Mouse (Mus musculus) left cerebral cortex, postnatal 25 days (tissue): ENCODE results near the gene Bspry. TPM values are rescaled to one million over a fixed set of nuclear protein-coding genes. Genes with fewer than 3 reads are reported as not detected.
A peak's percentile ranks its signal among the peaks of the same experiment; 100 is the strongest.

Experiments used
- DNase-seq, 2 experiments: peaks; one replicate each; pipeline ENCODE4 v3.0.0; 2022; ENCODE audit warnings: low spot score in 2 of 2, mixed read lengths in 1 of 2
- intact Hi-C: fragments of 180-260 bp; cut with DNase I; formaldehyde crosslinking; loops from one replicate; pipeline ENCODE4 v1.15.1; 2025
- total RNA-seq, 2 experiments: library from RNA; stranded (reverse); gene quantifications; 2 replicates each; pipeline ENCODE4 v1.2.3; 2021

Gene Bspry
- under 1 TPM; 0.34 to 0.53 TPM for total RNA-seq

DNA sequence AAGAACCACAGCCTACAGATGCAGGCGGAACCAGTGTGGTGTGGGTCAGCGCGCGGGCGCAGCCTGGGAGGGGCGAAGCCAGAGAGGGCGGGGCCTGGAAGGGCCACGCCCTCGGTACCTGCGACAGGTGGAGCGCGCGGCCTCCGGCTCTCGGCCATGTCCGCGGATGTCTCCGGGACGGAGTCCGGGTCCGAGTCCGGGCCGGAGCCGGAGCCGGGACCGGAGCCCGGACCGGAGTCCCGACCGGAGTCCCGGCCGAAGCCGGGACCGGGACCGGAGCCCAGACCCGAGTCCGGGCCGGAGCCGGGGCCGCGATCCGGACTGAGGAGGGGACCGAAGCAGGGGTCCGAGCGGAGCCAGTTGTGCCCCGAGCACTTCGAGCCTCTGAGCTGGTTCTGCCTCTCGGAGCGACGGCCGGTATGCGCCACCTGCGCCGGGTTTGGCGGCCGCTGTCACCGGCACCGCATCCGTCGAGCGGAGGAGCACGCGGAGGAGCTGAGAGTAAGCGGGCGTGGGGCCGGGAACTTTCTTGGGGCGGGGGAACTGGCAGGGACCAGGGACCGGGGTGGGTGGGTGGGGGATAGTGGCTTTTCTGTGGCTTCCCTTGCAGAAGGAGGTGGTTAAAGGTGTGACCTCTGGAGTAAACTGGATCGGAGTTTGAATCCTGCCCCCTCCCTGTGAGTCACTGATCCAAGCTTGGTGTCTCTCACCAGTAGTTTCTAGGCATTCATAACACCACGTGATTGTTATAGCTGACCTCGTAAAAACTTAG lies at the start of gene Bspry:
Gene Bspry, plus strand, starts transcription at position 117 of the 772 bp plus-strand sequence.
- DNase-seq: no peak
- intact Hi-C loops: no loop called here

GRCm38 (mm10) chr4:62430678-62431077 lies 49.2 kb upstream of the Bspry start:
- DNase-seq: no peak
- intact Hi-C loops: loop anchor here (2.0 kb wide), 1 partner anchor 70 kb away; no protein-coding TSS in a partner anchor

DNA sequence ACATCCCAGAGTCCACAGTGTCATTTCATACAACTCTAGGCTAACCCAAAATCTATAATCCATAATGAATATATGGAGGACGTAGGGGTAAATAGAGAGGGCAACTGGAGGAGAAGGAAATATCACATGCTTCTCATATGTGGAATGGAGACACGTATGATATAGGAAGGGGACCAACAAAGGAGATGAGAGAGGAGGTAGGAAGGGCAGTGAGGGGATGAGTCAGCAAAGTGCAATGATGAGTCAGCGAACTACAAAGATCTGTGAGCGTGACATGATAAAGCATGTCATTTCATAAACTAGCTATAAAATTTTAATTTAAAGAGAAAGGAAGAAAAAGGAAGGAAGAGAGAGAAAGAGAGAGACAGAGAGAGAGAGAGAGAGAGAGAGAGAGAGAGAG lies 48.3 kb upstream of the Bspry start:
- DNase-seq: no peak
- intact Hi-C loops: loop anchor here (2.0 kb wide), 1 partner anchor 69 kb away; no protein-coding TSS in a partner anchor

DNA sequence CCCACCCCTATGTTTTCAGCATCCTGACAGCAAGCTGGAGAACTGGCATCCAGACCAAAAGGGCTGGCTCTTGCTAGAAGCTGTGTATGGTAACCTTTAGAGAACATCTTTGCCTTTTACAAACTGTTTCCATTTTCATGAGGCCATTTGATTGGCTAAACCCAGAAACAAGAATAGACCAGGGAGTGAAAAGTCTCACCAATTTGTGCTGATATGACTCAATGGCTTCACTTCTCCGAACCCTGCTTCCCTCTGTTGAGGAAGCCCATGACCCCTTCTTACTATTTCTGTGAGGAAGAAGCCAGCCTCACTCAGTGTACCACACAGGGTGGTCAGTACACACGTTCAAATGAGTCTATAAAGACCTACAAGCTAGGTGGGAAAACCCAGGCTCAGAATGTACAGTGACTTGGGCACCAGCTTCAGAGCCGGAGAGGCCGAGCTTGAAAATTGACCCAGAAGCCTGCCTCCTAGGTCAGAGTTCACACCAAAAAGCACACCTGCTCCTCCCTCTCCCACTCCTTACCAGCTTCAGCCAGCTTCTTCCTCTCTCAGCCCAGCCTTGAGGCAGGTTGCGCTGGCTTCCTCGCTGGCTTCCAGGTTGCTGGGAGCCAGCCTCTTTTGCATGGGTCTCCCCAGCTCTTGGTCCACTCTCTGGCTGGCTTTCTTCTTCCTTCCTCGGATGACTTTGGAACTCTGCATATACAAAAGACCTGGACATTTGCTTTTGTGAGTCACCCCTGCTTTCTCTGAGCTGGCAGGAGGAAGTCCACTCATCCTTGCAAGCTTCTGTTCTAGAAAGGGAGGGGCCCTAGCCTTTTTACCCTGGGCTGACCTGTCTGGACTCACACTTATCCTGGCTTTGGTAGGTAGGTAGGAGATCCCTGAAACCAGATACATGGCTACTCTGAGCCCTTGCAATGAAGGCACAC lies 45.6 kb upstream of the Bspry start:
- DNase-seq: no peak
- intact Hi-C loops: no loop called here

DNA sequence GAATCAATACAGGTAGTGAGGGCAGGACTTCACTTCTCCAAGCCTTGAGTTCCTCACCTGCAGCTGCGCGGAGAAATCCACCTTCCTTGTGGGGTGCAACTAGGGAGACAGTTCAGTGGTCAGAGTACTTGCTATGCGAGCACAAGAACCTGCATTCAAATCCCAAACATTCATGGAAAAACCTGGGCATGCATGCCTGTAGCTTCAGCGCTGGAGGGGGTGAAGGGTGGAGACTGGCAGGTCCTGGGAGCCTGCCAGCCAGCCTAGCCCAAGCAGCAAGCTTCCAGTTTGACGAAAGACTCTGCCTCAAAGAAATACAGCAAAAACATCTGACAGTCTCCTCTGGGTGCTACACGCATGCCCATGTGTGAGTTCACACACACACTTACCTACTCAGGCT lies 44.8 kb upstream of the Bspry start, which contains the start of gene Rnf183:
Gene Rnf183, minus strand, starts transcription at position 172 of the 400 bp plus-strand sequence.
- intact Hi-C loops: no loop called here
- no peak for DNase-seq

GRCm38 (mm10) chr4:62437256-62437778 lies 42.5 kb upstream of the Bspry start:
- intact Hi-C loops: no loop called here
- no peak for DNase-seq

DNA sequence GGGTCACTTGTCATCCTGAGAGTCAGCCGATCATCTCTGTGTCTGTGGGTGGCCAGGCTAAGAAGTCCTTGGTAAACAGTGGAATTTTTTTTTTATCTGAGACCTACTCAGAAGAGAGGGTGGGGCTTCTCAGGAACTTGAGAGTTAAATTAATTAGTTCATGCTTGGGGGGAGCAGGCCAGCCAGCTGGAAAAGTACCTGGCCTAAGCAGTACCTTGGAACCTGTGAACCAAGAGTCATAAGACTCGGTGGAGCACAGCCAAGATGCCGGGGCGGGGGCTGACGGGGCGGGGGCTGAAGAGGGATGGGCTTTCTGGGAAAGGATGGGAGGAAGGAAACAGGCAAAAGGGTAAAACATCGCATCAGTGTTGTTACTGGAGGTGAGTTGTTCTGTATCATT lies 42.0 kb upstream of the Bspry start:
- no peak for DNase-seq
- intact Hi-C loops: no loop called here

- intact Hi-C loops: no loop called here
- DNase-seq: no peak
Measured at GRCm38 (mm10) chr4:62439793-62440192, 40.1 kb upstream of the Bspry start.

DNA sequence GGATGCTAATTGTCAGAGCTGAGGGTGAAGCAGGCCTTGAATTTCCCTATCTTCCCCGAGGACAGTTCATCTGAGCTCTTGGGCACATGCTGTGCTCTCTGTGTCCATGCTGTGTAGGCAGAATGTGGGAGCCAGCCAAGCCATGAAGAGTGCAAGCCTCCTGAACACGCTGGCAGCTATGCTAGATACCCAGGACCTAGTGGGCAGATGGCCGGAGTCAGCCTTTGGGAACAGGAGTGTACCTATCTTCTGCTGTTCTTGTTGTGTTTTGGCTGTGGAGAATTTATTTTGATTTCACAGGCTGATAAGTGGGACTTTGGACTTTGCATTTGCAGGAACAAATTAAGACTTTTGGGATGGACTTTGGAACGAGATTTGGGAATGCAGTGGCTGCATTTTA lies 39.3 kb upstream of the Bspry start:
- intact Hi-C loops: no loop called here
- DNase-seq: no peak

DNA sequence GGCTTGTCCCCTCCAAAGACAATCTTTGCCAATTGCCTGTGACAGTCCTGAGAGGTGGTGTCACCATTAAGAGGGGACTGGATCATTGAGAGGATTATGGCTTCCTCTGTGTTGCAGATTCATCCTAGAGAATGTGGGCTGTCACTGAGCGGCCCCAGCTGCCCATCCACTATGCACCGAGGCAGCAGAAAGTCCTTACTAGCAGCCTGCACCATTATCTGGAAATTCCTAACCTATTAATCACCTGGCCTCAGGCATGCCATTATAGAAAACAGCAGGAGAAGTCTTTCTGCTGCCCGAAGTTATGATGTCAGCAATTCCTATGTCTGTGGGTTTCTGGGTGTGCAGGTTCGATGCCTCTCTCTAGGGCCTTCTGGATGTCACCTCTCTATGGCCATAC lies 38.9 kb upstream of the Bspry start:
- DNase-seq: no peak
- intact Hi-C loops: no loop called here

DNA sequence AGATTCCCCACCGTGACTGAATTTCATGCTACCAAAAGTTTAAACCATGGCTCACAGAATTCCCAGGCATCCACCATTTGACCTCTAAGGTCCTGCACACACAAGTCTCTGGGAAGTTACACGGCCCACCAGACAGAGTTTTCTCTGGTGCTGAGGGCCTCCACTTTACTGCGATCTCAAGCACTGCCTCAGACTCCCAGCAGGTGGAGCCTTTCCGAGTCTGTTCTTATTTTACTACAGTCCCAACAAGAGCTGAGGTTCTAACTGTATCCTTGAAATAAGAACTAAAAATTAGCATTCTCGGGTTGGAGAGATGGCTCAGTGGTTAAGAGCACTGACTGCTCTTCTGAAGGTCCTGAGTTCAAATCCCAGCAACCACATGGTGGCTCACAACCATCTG lies 24.9 kb upstream of the Bspry start:
- peak; percentile 28 to 54 for DNase-seq
- intact Hi-C loops: loop anchor here (10.0 kb wide), 1 partner anchor 310 kb away; no protein-coding TSS in a partner anchor

DNA sequence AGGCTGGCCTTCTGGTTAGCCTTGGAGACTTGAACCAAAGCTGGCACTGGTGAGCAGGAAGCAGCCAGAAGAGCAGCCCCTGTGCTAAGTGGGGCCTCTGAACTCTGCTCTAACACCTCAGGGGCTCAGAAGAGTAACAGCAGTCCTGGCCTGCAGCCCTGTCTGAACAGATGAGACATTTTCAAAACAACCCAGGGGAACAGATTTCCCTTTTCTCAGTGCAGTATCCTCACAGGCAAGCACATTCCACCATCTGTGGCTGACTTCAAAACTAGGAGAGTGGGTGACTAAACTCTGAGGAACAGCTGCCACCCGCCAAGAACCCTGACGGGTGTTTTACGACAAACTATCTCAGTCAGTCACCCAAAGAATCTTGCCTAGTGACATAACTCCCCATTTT lies 20.8 kb upstream of the Bspry start:
- peak; percentile 43 to 89 for DNase-seq
- intact Hi-C loops: loop anchor here (10.0 kb wide), 1 partner anchor 306 kb away; no protein-coding TSS in a partner anchor

- no peak for DNase-seq
- intact Hi-C loops: no loop called here
Measured at GRCm38 (mm10) chr4:62460348-62460747, 19.5 kb upstream of the Bspry start.

DNA sequence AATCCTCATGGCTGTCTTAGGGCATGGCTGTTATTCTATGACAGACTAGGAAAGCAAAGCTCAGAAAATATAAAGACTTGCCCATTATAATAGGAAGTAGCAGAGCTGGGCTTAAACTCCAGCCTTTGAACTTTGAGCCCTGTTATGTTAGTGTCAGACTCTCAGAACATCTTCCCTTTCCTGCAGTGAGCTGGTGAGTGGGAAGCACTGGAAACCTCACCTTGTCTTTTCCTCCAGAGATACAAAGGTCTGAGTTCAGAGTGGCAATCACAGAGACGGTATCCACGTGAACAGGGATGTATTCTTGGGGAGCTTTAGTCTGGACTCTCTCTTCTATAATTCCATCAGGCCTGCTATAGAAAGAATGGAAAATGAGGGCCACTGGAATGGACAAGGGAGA lies 16.7 kb upstream of the Bspry start:
- intact Hi-C loops: no loop called here
- no peak for DNase-seq

GRCm38 (mm10) chr4:62468158-62468557 lies 11.7 kb upstream of the Bspry start:
- DNase-seq: no peak
- intact Hi-C loops: no loop called here

- intact Hi-C loops: loop anchor here (2.0 kb wide), 1 partner anchor 32 kb away; the partner anchor contains the start of gene Hdhd3
- DNase-seq: peak; percentile 84 to 86
Measured at GRCm38 (mm10) chr4:62470598-62471051, 9.2 kb upstream of the Bspry start, which contains the start of gene Wdr31. Gene Wdr31 (minus strand): TSS chr4:62470896.

DNA sequence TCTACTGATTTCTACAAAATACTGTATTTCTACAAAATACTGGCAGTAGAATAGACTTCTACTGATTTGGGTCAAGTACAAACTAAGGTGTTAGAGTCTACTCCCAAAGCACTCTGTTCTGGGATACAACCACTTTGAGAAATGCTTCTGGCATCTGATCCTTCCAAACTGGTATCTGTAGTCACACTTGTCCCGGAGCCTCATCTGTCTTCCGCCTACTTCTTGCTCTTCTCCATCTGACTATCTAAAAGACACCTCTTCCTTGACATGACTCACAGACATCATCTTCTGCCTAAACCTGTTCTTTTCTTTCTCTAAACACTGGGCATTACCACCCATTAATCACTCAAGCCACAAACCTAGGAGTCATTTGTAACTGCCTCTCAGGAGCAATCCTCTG lies 7.8 kb upstream of the Bspry start:
- intact Hi-C loops: no loop called here
- DNase-seq: peak; percentile 10 to 86

- DNase-seq: no peak
- intact Hi-C loops: no loop called here
Measured at GRCm38 (mm10) chr4:62475131-62475530, 4.7 kb upstream of the Bspry start.

GRCm38 (mm10) chr4:62475793-62476192 lies 4.1 kb upstream of the Bspry start:
- DNase-seq: no peak

More at GRCm38 (mm10) chr4:62475793-62476192, 4.1 kb upstream of the Bspry start:
- intact Hi-C loops: no loop called here
